Mouse (Mus musculus): ENCODE measurements at regions not wholly inside any gene's neighbourhood (a gene's known extent, or its start where the extent isn't known, plus 50 kb on each side); places are given as distances from the start of the nearest gene placed in this dataset.

DNA sequence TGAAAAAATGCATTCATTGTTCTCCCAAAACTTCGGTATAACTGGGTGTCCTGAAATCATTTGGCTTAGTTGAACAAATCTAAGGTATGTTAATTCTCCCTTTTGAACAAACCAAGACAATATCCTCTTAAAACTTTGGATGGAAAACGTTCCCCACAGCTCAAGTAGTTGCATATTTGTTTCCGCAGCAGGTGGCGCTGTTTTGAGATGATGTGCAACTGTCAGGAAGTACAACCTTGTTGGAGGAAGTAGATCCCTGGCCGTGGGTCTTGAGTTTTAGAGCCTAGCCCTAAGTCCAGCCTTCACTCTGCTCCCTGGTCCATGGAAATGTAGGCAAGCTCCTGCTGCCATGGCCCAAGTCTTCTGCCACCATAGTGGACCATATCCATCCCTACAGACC, 252.5 kb downstream of the Pdcd6ip start:
- no peak overlapping the region for H3K4me2 ChIP-seq (replicated peaks; ENCODE audit: low read depth, low read length)
- ATAC-seq (ENCODE audit: insufficient number of reproducible peaks, insufficient read depth, low FRiP score, low read depth): no peak
- H3K4me3 ChIP-seq (ENCODE audit: low read depth, low read length): no peak overlapping the region
- no peak overlapping the region for H3K9ac ChIP-seq (replicated peaks; ENCODE audit: low read depth, low read length)
- H3K36me3 ChIP-seq (ENCODE audit: control insufficient read depth, insufficient read depth, low read length): no peaks in the 10 kb centered on the region
- H3K4me1 ChIP-seq (ENCODE audit: control insufficient read depth, insufficient read depth, low read length): no peaks in the 10 kb centered on the region
- no peaks in the 10 kb centered on the region for H3K9me3 ChIP-seq (ENCODE audit: control insufficient read depth, low read depth, low read length)
- H3K27me3 ChIP-seq (ENCODE audit: control insufficient read depth, insufficient read depth, low read length): no peaks in the 10 kb centered on the region
- 87% methylated on average over 5 of the region's 5 CpGs for whole genome bisulfite sequencing
- H3K27ac ChIP-seq (ENCODE audit: low read length): no peak overlapping the region

DNA sequence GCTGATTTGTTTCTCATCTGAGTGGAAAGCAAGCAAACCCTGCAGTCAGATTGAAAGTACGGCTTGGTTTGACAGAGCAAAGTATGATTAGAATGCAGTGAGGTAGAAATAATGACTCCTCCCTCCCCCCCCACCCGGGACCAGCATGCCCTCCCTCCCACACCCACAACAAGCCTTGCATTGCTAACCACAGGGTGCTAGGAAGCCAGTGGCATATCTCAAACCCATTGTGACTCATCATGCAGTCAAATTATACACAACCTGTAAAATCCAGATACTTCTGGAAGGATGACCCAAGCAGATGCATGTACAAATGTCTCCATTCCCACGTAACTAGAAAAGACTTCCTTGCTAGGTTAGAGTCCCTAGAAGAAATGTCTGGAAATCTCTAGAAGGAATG, 254.8 kb downstream of the Pdcd6ip start:
- no peak for ATAC-seq (ENCODE audit: insufficient number of reproducible peaks, insufficient read depth, low FRiP score, low read depth)
- Histone ChIP-seq H3K27ac (ENCODE audit: low read length) (no peak overlapping the region), H3K9me3 (ENCODE audit: control insufficient read depth, low read depth, low read length) (no peaks in the 10 kb centered on the region), H3K9ac (replicated peaks; ENCODE audit: low read depth, low read length) (no peak overlapping the region), H3K4me2 (replicated peaks; ENCODE audit: low read depth, low read length) (no peak overlapping the region), H3K4me1 (ENCODE audit: control insufficient read depth, insufficient read depth, low read length) (no peaks in the 10 kb centered on the region), H3K36me3 (ENCODE audit: control insufficient read depth, insufficient read depth, low read length) (no peaks in the 10 kb centered on the region), H3K4me3 (ENCODE audit: low read depth, low read length) (no peak overlapping the region), H3K27me3 (ENCODE audit: control insufficient read depth, insufficient read depth, low read length) (no peaks in the 10 kb centered on the region)
- WGBS: 78% methylated on average over 3 of the region's 3 CpGs

DNA sequence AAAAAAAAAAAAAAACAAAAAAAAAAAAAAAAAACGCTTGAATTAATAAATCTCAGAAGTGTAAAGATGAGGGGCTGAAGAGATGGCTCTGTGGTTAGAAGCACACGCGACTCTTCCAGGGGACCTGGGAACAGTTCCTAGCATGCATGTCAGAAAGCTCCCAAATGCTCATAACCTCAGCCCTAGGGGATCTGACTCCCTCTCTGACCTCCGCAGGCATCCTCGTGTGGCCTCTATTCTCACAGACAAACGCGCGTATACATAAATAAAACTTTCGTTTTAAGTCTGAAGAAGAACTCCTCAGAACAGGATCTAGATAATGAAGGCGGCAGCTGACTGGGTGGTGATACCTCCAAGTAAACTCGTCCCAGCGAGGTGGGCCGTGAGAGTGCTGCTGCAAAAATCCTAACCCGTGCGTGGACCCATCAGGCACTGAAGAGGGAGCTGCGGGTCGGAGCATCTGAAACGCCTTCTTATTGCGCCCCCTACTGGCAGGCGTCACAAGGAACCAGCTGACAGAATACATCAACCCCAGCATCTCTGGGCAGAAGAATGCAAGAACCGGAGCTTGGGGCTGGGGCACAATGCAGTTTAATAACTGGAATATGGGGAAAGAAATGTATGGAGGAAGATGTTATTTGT, 266.2 kb downstream of the Pdcd6ip start:
- H3K9me3 ChIP-seq (ENCODE audit: control insufficient read depth, low read depth, low read length): no peaks in the 10 kb centered on the region
- peak; percentile 59; the same call in 1 of the 2 replicates for ATAC-seq (ENCODE audit: insufficient number of reproducible peaks, insufficient read depth, low FRiP score, low read depth)
- no peaks in the 10 kb centered on the region for H3K27me3 ChIP-seq (ENCODE audit: control insufficient read depth, insufficient read depth, low read length)
- H3K27ac ChIP-seq (ENCODE audit: low read length): no peak overlapping the region
- no peak overlapping the region for H3K9ac ChIP-seq (replicated peaks; ENCODE audit: low read depth, low read length)
- H3K36me3 ChIP-seq (ENCODE audit: control insufficient read depth, insufficient read depth, low read length): no peaks in the 10 kb centered on the region
- 8% methylated on average over 21 of the region's 21 CpGs for WGBS
- peak overlapping the region; percentile 34 for H3K4me2 ChIP-seq (replicated peaks; ENCODE audit: low read depth, low read length)
- no peaks in the 10 kb centered on the region for H3K4me1 ChIP-seq (ENCODE audit: control insufficient read depth, insufficient read depth, low read length)
- H3K4me3 ChIP-seq (ENCODE audit: low read depth, low read length): peak overlapping the region; percentile 15

DNA sequence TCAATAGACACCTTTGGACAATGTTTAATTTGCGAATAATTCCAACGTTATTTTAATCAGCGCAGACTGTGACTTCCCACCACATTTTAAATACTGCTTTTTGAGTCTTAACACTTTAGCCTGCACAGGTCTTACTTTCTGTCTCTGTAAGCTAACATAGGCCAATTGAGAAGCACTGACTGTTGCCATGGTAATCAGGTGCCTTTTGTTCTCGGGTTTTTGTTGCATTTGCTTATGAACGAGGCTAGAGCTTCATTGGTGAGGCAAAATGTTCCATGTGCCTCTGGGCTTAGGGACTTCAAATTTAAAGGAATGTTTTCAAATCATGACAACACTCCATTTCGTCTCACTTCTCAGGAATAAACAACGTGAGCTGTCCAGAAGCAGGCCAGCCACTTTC, 269.7 kb downstream of the Pdcd6ip start:
- no peaks in the 10 kb centered on the region for H3K4me1 ChIP-seq (ENCODE audit: control insufficient read depth, insufficient read depth, low read length)
- H3K36me3 ChIP-seq (ENCODE audit: control insufficient read depth, insufficient read depth, low read length): no peaks in the 10 kb centered on the region
- H3K27me3 ChIP-seq (ENCODE audit: control insufficient read depth, insufficient read depth, low read length): no peaks in the 10 kb centered on the region
- H3K4me3 ChIP-seq (ENCODE audit: low read depth, low read length): no peak overlapping the region
- no peak for ATAC-seq (ENCODE audit: insufficient number of reproducible peaks, insufficient read depth, low FRiP score, low read depth)
- H3K9me3 ChIP-seq (ENCODE audit: control insufficient read depth, low read depth, low read length): no peaks in the 10 kb centered on the region
- no peak overlapping the region for H3K9ac ChIP-seq (replicated peaks; ENCODE audit: low read depth, low read length)
- H3K4me2 ChIP-seq (replicated peaks; ENCODE audit: low read depth, low read length): no peak overlapping the region
- no peak overlapping the region for H3K27ac ChIP-seq (ENCODE audit: low read length)
- 71% methylated on average over 7 of the region's 7 CpGs for whole genome bisulfite sequencing

- no peaks in the 10 kb centered on the region for H3K9me3 ChIP-seq (ENCODE audit: control insufficient read depth, low read depth, low read length)
These were observed 272.1 kb downstream of the Pdcd6ip start for GRCm38 (mm10) chr9:113435921-113436320.

DNA sequence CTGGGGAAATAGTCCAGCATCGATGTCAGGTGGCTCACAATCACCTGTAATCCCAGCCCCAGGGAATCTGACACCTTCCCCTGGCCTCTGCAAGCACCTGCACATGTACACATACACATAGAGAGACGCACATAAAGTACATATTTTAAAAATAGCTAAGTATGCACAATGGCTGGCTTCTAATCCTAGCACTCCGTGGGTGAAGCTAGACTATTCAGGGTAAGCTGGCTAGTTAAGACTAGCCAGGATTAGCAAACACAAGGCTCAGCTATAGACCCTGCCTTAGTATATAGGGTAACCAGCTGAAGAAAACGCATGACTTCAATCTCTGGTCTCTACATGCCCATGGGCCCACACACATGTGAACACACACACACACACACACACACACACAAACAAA, 274.6 kb downstream of the Pdcd6ip start:
- H3K4me3 ChIP-seq (ENCODE audit: low read depth, low read length): no peak overlapping the region
- no peak for ATAC-seq (ENCODE audit: insufficient number of reproducible peaks, insufficient read depth, low FRiP score, low read depth)
- WGBS: 79% methylated on average over 4 of the region's 4 CpGs
- H3K27ac ChIP-seq (ENCODE audit: low read length): no peak overlapping the region
- no peaks in the 10 kb centered on the region for H3K9me3 ChIP-seq (ENCODE audit: control insufficient read depth, low read depth, low read length)
- H3K4me1 ChIP-seq (ENCODE audit: control insufficient read depth, insufficient read depth, low read length): no peaks in the 10 kb centered on the region
- H3K9ac ChIP-seq (replicated peaks; ENCODE audit: low read depth, low read length): no peak overlapping the region
- no peaks in the 10 kb centered on the region for H3K36me3 ChIP-seq (ENCODE audit: control insufficient read depth, insufficient read depth, low read length)
- no peak overlapping the region for H3K4me2 ChIP-seq (replicated peaks; ENCODE audit: low read depth, low read length)
- H3K27me3 ChIP-seq (ENCODE audit: control insufficient read depth, insufficient read depth, low read length): no peaks in the 10 kb centered on the region

More at GRCm38 (mm10) chr9:113435921-113436320, 272.1 kb downstream of the Pdcd6ip start:
- no peak overlapping the region for H3K4me2 ChIP-seq (replicated peaks; ENCODE audit: low read depth, low read length)
- H3K27me3 ChIP-seq (ENCODE audit: control insufficient read depth, insufficient read depth, low read length): no peaks in the 10 kb centered on the region
- no peak overlapping the region for H3K4me3 ChIP-seq (ENCODE audit: low read depth, low read length)
- no peak overlapping the region for H3K9ac ChIP-seq (replicated peaks; ENCODE audit: low read depth, low read length)
- H3K4me1 ChIP-seq (ENCODE audit: control insufficient read depth, insufficient read depth, low read length): no peaks in the 10 kb centered on the region
- no peaks in the 10 kb centered on the region for H3K36me3 ChIP-seq (ENCODE audit: control insufficient read depth, insufficient read depth, low read length)
- ATAC-seq (ENCODE audit: insufficient number of reproducible peaks, insufficient read depth, low FRiP score, low read depth): no peak
- no peak overlapping the region for H3K27ac ChIP-seq (ENCODE audit: low read length)

GRCm38 (mm10) chr9:113432601-113433179, 275.4 kb downstream of the Pdcd6ip start:
- Histone ChIP-seq H3K27me3 (ENCODE audit: control insufficient read depth, insufficient read depth, low read length) (no peaks in the 10 kb centered on the region), H3K9ac (replicated peaks; ENCODE audit: low read depth, low read length) (no peak overlapping the region), H3K4me2 (replicated peaks; ENCODE audit: low read depth, low read length) (no peak overlapping the region), H3K4me3 (ENCODE audit: low read depth, low read length) (no peak overlapping the region), H3K36me3 (ENCODE audit: control insufficient read depth, insufficient read depth, low read length) (no peaks in the 10 kb centered on the region), H3K27ac (ENCODE audit: low read length) (no peak overlapping the region), H3K4me1 (ENCODE audit: control insufficient read depth, insufficient read depth, low read length) (no peaks in the 10 kb centered on the region), H3K9me3 (ENCODE audit: control insufficient read depth, low read depth, low read length) (no peaks in the 10 kb centered on the region)
- 85% methylated on average over 9 of the region's 9 CpGs for WGBS
- ATAC-seq (ENCODE audit: insufficient number of reproducible peaks, insufficient read depth, low FRiP score, low read depth): no peak

- H3K9me3 ChIP-seq (ENCODE audit: control insufficient read depth, low read depth, low read length): no peaks in the 10 kb centered on the region
- no peak overlapping the region for H3K27ac ChIP-seq (ENCODE audit: low read length)
- no peak overlapping the region for H3K4me3 ChIP-seq (ENCODE audit: low read depth, low read length)
- WGBS: 72% methylated on average over 4 of the region's 4 CpGs
- H3K27me3 ChIP-seq (ENCODE audit: control insufficient read depth, insufficient read depth, low read length): no peaks in the 10 kb centered on the region
- H3K4me2 ChIP-seq (replicated peaks; ENCODE audit: low read depth, low read length): no peak overlapping the region
- no peak for ATAC-seq (ENCODE audit: insufficient number of reproducible peaks, insufficient read depth, low FRiP score, low read depth)
- no peak overlapping the region for H3K9ac ChIP-seq (replicated peaks; ENCODE audit: low read depth, low read length)
- no peaks in the 10 kb centered on the region for H3K4me1 ChIP-seq (ENCODE audit: control insufficient read depth, insufficient read depth, low read length)
- H3K36me3 ChIP-seq (ENCODE audit: control insufficient read depth, insufficient read depth, low read length): no peaks in the 10 kb centered on the region
These were observed 277.6 kb downstream of the Pdcd6ip start for GRCm38 (mm10) chr9:113430411-113430810.

- H3K9ac ChIP-seq (replicated peaks; ENCODE audit: low read depth, low read length): no peak overlapping the region
- no peak overlapping the region for H3K4me3 ChIP-seq (ENCODE audit: low read depth, low read length)
- ATAC-seq (ENCODE audit: insufficient number of reproducible peaks, insufficient read depth, low FRiP score, low read depth): no peak
- H3K27ac ChIP-seq (ENCODE audit: low read length): no peak overlapping the region
- H3K27me3 ChIP-seq (ENCODE audit: control insufficient read depth, insufficient read depth, low read length): no peaks in the 10 kb centered on the region
- no peaks in the 10 kb centered on the region for H3K36me3 ChIP-seq (ENCODE audit: control insufficient read depth, insufficient read depth, low read length)
- no peaks in the 10 kb centered on the region for H3K9me3 ChIP-seq (ENCODE audit: control insufficient read depth, low read depth, low read length)
- H3K4me2 ChIP-seq (replicated peaks; ENCODE audit: low read depth, low read length): no peak overlapping the region
- H3K4me1 ChIP-seq (ENCODE audit: control insufficient read depth, insufficient read depth, low read length): no peaks in the 10 kb centered on the region
- WGBS: 74% methylated on average over 4 of the region's 4 CpGs
These were observed 280.8 kb downstream of the Pdcd6ip start for GRCm38 (mm10) chr9:113427281-113427680.
